Mouse (Mus musculus): ENCODE results near the gene Gnmt.

DNA sequence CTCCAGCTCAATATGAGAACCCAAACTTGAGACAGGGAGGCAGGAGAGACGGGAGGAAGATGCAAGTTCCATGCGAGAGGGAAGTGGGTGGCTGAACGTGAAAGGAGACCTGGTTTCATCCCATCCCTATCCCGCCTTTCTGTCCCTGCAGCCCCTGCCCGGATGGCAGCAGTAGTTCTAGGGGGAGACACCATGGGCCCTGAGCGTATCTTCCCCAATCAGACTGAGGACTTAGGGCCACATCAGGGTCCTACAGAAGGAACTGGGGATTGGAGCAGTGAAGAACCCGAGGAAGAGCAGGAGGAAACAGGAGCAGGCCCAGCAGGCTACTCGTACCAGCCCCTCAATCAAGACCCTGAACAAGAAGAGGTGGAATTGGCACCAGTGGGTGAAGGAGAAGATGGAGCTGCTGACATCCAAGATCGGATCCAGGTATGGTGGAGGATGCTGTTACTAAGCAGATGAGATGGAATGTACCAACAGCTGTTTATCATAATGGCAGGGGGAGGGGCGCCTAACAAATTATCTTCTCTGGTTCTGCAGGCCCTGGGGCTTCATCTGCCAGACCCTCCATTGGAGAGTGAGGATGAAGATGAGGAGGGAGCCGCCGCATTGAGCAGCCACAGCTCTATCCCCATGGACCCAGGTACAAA, 47.4 kb downstream of the Gnmt start:
- no peak for TF ChIP-seq CTCF (IDR thresholded peaks at IDR 0.05)
- TF ChIP-seq EP300 (IDR thresholded peaks at IDR 0.05): no peak

Measured in lung, postnatal 0 days (tissue).